Mouse (Mus musculus) midbrain, embryonic 13.5 days (tissue): ENCODE data around the gene Golga7b. TPM values are rescaled to one million over a fixed set of nuclear protein-coding genes. Genes with fewer than 3 reads are reported as not detected.

Experiments
- ATAC-seq: fragments of 200-750 bp; cut with Nextera tagmentation; 2 replicates; pipeline ENCODE4 v1.8.0; 2017; ENCODE audit warnings: mild to moderate bottlenecking, moderate TSS enrichment, moderate library complexity
- H3K27ac ChIP-seq: fragments of 300-500 bp; sonication (generic); 2 replicates; pipeline ENCODE4 v1.5.1; 2015; ENCODE audit warnings: inconsistent platforms, mild to moderate bottlenecking, moderate library complexity
- H3K27me3 ChIP-seq: fragments of 300-500 bp; sonication (generic); 2 replicates; pipeline ENCODE4 v1.6.1; 2015; ENCODE audit warnings: mild to moderate bottlenecking, inconsistent platforms
- H3K36me3 ChIP-seq: fragments of 300-500 bp; sonication (generic); 2 replicates; pipeline ENCODE4 v1.6.1; 2015; ENCODE audit warnings: mild to moderate bottlenecking, inconsistent platforms
- H3K4me1 ChIP-seq: fragments of 300-500 bp; sonication (generic); replicated peaks from 2 replicates; pipeline ENCODE4 v1.6.1; 2015; ENCODE audit warnings: inconsistent platforms
- H3K4me2 ChIP-seq: fragments of 300-500 bp; sonication (generic); replicated peaks from 2 replicates; pipeline ENCODE4 v1.6.1; 2015; ENCODE audit warnings: moderate library complexity, mild to moderate bottlenecking, inconsistent platforms
- H3K4me3 ChIP-seq: fragments of 300-500 bp; sonication (generic); replicated peaks from 2 replicates; pipeline ENCODE4 v1.5.1; 2015; ENCODE audit warnings: mild to moderate bottlenecking, inconsistent platforms
- H3K9ac ChIP-seq: fragments of 300-500 bp; sonication (generic); replicated peaks from 2 replicates; pipeline ENCODE4 v1.6.1; 2015; ENCODE audit warnings: mild to moderate bottlenecking, inconsistent platforms
- H3K9me3 ChIP-seq: fragments of 300-500 bp; sonication (generic); 2 replicates; pipeline ENCODE4 v1.6.1; 2016; ENCODE audit warnings: mild to moderate bottlenecking, inconsistent platforms
- WGBS: fragments of 180-500 bp; shearing (Covaris S2); methylation state at CpG from one replicate; pipeline ENCODE4 v1.1.7; 2015; 5-methylcytosine and 5-hydroxymethylcytosine counted together
- polyA plus RNA-seq: library from polyadenylated mRNA; unstranded; fragments of >200 nt; fragmentation: Nextera tagmentation; extraction: Ambion mirVana; gene quantifications from 2 replicates; pipeline ENCODE4 v1.2.1, GENCODE M21; 2015

The Golga7b gene
- polyA plus RNA-seq, 1 experiment from 2014 or later, result 27.5 TPM

- 3% methylated on average over 31 of the region's 42 CpGs for WGBS
- H3K27ac ChIP-seq, result peak overlapping the region; percentile 79
Measured at GRCm38 (mm10) chr19:42255784-42256610, 8.6 kb downstream of the Golga7b start.

GRCm38 (mm10) chr19:42256611-42257240, 9.4 kb downstream of the Golga7b start:
- WGBS, result 60% methylated on average over 12 of the region's 12 CpGs
- H3K36me3 ChIP-seq, result no peaks in the 10 kb centered on the region
- peak overlapping the region; percentile 81 for H3K9ac ChIP-seq
- peak overlapping the region; percentile 59 for H3K4me3 ChIP-seq
- peaks cover 23% of the 10 kb centered on the region for H3K4me1 ChIP-seq
- peaks cover 30% of the 10 kb centered on the region for H3K27me3 ChIP-seq
- peak overlapping the region; percentile 79 for H3K27ac ChIP-seq
- peak overlapping the region; percentile 71 for H3K4me2 ChIP-seq
- peak; percentile 30; the same call in 1 of the 2 replicates for ATAC-seq
- no peaks in the 10 kb centered on the region for H3K9me3 ChIP-seq

More at GRCm38 (mm10) chr19:42255784-42256610, 8.6 kb downstream of the Golga7b start:
- Histone ChIP-seq H3K4me2 (peak overlapping the region; percentile 71), H3K9me3 (no peaks in the 10 kb centered on the region), H3K4me3 (peak overlapping the region; percentile 59), H3K4me1 (peaks cover 23% of the 10 kb centered on the region), H3K9ac (peak overlapping the region; percentile 81), H3K27me3 (peaks cover 30% of the 10 kb centered on the region), H3K36me3 (no peaks in the 10 kb centered on the region)
- peak; percentile 87 for ATAC-seq

DNA sequence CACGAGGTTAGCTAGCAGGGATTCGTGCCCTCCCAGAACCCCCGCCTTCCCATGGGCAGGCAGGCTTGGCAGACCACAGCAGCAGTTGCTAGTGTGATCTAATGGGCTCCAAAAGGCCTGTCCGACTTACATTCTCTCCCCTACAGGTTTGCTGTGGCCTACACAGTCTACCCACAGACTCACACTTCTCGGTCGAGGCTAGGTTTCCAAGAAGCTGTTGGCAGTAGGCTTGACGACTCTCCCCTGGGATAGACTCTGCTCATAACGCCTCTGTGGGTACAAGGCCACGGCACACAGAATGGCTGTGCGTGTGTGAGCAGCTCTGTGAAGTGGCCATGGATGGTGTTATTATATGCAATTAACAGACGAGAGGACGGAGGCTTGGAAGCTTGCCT, 9.9 kb downstream of the Golga7b start:
- Histone ChIP-seq H3K9me3 (no peaks in the 10 kb centered on the region), H3K9ac (0 out of 2 replicates have a peak overlapping the region, but pooled peaks have one; percentile 81), H3K36me3 (no peaks in the 10 kb centered on the region), H3K4me1 (peaks cover 23% of the 10 kb centered on the region), H3K4me3 (peak overlapping the region; percentile 59), H3K27me3 (peaks cover 30% of the 10 kb centered on the region), H3K4me2 (peak overlapping the region; percentile 71), H3K27ac (no peak overlapping the region)
- peak; percentile 41; the same call in 1 of the 2 replicates for ATAC-seq
- 75% methylated on average over 12 of the region's 12 CpGs for WGBS

- H3K9me3 ChIP-seq, result no peaks in the 10 kb centered on the region
- H3K27ac ChIP-seq, result no peak overlapping the region
- peaks cover 34% of the 10 kb centered on the region for H3K27me3 ChIP-seq
- 89% methylated on average over 3 of the region's 3 CpGs for WGBS
- peaks cover 23% of the 10 kb centered on the region for H3K4me1 ChIP-seq
- no peak overlapping the region for H3K4me2 ChIP-seq
- H3K4me3 ChIP-seq, result no peak overlapping the region
- H3K36me3 ChIP-seq, result peaks cover 3% of the 10 kb centered on the region
- no peak overlapping the region for H3K9ac ChIP-seq
- ATAC-seq, result no peak
Measured at GRCm38 (mm10) chr19:42258031-42258430, 10.7 kb downstream of the Golga7b start.

DNA sequence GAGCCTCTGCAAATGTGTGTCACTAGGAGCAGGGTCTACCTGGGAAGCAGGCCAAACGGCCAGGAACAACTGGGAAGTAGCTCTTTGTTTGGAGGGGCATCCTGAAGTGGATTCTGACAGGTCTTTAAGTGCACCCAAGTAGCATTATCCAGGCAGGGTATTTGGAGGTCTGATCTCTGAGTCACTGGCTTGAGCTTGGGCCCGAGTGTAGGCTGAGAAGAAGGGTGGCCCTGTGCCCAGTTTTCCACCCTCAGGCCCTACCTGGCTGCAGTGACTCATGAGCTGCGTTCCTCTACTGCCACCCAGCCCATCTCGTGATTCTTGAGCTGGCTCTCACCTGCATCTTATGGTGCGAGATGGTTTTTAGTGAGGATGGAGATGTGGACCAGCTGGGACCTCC, 11.2 kb downstream of the Golga7b start:
- Histone ChIP-seq H3K27ac (no peak overlapping the region), H3K4me2 (no peak overlapping the region)

GRCm38 (mm10) chr19:42260486-42260885, 13.1 kb downstream of the Golga7b start:
- H3K27me3 ChIP-seq, result peaks cover 20% of the 10 kb centered on the region; the same call in 1 of the 2 replicates
- H3K4me3 ChIP-seq, result no peak overlapping the region
- no peak overlapping the region for H3K27ac ChIP-seq
- H3K36me3 ChIP-seq, result peaks cover 19% of the 10 kb centered on the region
- no peak overlapping the region for H3K9ac ChIP-seq
- no peak for ATAC-seq
- no peaks in the 10 kb centered on the region for H3K9me3 ChIP-seq
- peaks cover 17% of the 10 kb centered on the region for H3K4me1 ChIP-seq
- H3K4me2 ChIP-seq, result no peak overlapping the region
- 87% methylated on average over 8 of the region's 8 CpGs for WGBS

More for the DNA sequence above, 11.2 kb downstream of the Golga7b start:
- Histone ChIP-seq H3K4me1 (peaks cover 23% of the 10 kb centered on the region), H3K9ac (no peak overlapping the region), H3K36me3 (peaks cover 9% of the 10 kb centered on the region), H3K9me3 (no peaks in the 10 kb centered on the region), H3K27me3 (peaks cover 32% of the 10 kb centered on the region), H3K4me3 (no peak overlapping the region)
- 71% methylated on average over 5 of the region's 5 CpGs for WGBS
- ATAC-seq, result no peak

DNA sequence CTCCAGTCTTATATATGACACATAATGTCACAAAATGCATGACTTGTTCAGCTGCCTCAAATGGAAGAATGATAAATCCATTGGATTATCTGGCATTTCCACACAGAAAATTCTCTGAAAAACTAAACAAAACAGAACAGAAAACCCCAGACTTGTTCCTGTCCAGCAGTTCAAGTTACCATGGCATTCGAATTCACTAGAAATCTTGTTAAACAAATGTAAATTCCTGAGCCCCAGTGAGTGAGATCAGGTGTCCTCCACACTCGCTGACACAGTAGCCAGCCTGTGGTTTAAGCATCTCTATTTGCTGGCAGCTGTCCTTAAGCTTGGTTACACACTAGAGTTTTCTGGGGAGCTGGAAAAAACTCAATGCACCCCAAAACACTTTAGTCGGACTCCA, 16.1 kb downstream of the Golga7b start:
- no peak overlapping the region for H3K4me2 ChIP-seq
- H3K9me3 ChIP-seq, result no peaks in the 10 kb centered on the region
- H3K36me3 ChIP-seq, result peaks cover 30% of the 10 kb centered on the region
- no peak for ATAC-seq
- H3K4me3 ChIP-seq, result no peak overlapping the region
- H3K27ac ChIP-seq, result no peak overlapping the region
- no peak overlapping the region for H3K9ac ChIP-seq
- WGBS, result 46% methylated on average over 3 of the region's 3 CpGs
- H3K27me3 ChIP-seq, result peaks cover 17% of the 10 kb centered on the region
- peaks cover 6% of the 10 kb centered on the region for H3K4me1 ChIP-seq

GRCm38 (mm10) chr19:42268337-42268736, 21.0 kb downstream of the Golga7b start:
- ATAC-seq, result peak; percentile 57
- Histone ChIP-seq H3K9ac (peak overlapping the region; percentile 54), H3K4me3 (peak overlapping the region; percentile 25), H3K27ac (no peak overlapping the region), H3K9me3 (no peaks in the 10 kb centered on the region), H3K4me2 (peak overlapping the region; percentile 58), H3K4me1 (peaks cover 9% of the 10 kb centered on the region), H3K27me3 (peaks cover 11% of the 10 kb centered on the region), H3K36me3 (peaks cover 23% of the 10 kb centered on the region)
- under 1% methylated on average over 17 of the region's 19 CpGs for WGBS

GRCm38 (mm10) chr19:42270119-42270518, 22.7 kb downstream of the Golga7b start:
- Histone ChIP-seq H3K27ac (no peak overlapping the region), H3K4me3 (no peak overlapping the region), H3K36me3 (peaks cover 14% of the 10 kb centered on the region), H3K4me2 (no peak overlapping the region), H3K4me1 (peaks cover 9% of the 10 kb centered on the region), H3K27me3 (peaks cover 11% of the 10 kb centered on the region), H3K9me3 (no peaks in the 10 kb centered on the region), H3K9ac (no peak overlapping the region)
- WGBS, result 56% methylated on average over 6 of the region's 6 CpGs
- no peak for ATAC-seq

- H3K27me3 ChIP-seq, result peaks cover 11% of the 10 kb centered on the region
- no peak for ATAC-seq
- H3K9ac ChIP-seq, result no peak overlapping the region
- H3K4me3 ChIP-seq, result no peak overlapping the region
- H3K27ac ChIP-seq, result no peak overlapping the region
- no peak overlapping the region for H3K4me2 ChIP-seq
- H3K36me3 ChIP-seq, result peaks cover 9% of the 10 kb centered on the region
- 82% methylated on average over 7 of the region's 7 CpGs for whole genome bisulfite sequencing
- H3K9me3 ChIP-seq, result no peaks in the 10 kb centered on the region
- H3K4me1 ChIP-seq, result peaks cover 9% of the 10 kb centered on the region
Measured at GRCm38 (mm10) chr19:42271182-42271581, 23.8 kb downstream of the Golga7b start.

DNA sequence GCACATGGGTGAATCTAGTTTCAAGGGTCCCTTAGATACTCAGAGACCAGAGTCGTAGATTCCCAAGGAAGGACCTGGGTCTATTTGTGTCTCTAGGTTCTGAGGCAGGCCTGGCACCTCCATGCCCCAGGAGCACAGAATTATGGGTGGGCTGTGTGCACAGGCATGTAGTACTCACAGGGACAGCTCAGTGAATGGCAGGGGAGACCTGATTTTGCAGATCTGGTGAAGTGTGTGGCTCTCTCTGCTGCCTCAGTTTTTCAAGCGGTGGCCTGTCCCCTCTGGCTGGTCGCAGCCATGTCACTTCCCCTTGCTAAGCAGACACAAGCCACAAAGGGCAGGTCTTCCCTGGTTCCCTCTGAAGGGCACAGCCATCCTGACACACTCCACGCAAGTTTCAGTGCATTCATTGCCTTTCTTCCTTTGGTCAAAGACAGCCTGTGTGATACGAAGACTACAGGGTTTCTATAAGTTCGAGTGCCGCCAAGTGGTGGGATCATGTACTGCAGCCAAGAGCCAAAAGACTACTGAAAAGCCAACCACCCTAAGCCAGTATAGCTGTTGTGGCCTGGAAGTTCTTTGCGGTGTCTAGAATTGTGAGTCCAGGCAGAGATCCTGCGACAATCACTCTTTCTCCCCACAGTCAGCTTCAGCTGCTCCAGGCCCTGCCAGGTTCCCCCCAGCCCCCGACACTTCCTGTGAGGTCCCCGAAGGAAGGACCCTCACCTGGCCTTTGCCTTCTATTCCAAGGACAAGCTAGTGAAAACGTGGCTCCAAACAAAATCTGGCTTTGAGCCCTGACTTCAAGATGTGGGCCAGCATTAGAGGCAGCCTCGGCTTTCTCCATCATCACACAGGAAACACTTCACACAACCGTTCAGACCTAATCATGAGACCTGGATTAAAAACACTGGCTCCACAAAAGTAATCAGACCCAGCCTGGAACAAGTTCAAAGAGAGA, 24.9 kb downstream of the Golga7b start:
- Histone ChIP-seq H3K9me3 (no peaks in the 10 kb centered on the region), H3K27ac (no peak overlapping the region), H3K36me3 (no peaks in the 10 kb centered on the region), H3K9ac (no peak overlapping the region), H3K27me3 (peaks cover 6% of the 10 kb centered on the region; the same call in 1 of the 2 replicates), H3K4me1 (peaks cover 9% of the 10 kb centered on the region), H3K4me3 (no peak overlapping the region), H3K4me2 (no peak overlapping the region)
- ATAC-seq, result peak; percentile 70
- WGBS, result 43% methylated on average over 14 of the region's 14 CpGs
